Mouse (Mus musculus) urinary bladder, postnatal 36 days (tissue): ENCODE measurements around the gene Afp.

Source experiments
- DNase-seq, 2 experiments: peaks; one replicate each; pipeline ENCODE4 v3.0.0; 2022; ENCODE audit warnings: low spot score in 2 of 2, mixed read lengths in 1 of 2

Gene Afp

DNA sequence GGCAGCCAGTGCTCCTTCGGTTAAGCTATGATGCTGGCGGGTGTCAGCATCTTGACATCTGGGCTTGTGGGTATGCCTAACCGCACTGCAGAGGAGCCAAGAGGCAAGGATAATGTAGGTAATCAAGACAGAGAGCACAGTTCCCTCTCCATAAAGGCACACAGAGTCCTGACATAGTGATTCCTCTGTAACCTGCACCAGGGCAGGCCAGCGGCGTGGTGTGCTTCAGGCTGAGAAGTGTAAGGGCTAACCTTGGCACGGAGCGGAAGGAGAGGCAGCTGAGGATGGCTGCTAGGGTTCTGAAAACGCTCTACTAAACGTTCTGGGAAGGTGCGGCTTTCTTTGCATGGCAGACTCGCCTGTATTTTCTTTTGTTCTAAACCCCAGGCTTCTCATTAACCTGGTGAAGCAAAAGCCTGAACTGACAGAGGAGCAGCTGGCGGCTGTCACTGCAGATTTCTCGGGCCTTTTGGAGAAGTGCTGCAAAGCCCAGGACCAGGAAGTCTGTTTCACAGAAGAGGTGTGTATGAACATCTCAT lies 16.9 kb downstream of the Afp start:
- DNase-seq = no peak

DNA sequence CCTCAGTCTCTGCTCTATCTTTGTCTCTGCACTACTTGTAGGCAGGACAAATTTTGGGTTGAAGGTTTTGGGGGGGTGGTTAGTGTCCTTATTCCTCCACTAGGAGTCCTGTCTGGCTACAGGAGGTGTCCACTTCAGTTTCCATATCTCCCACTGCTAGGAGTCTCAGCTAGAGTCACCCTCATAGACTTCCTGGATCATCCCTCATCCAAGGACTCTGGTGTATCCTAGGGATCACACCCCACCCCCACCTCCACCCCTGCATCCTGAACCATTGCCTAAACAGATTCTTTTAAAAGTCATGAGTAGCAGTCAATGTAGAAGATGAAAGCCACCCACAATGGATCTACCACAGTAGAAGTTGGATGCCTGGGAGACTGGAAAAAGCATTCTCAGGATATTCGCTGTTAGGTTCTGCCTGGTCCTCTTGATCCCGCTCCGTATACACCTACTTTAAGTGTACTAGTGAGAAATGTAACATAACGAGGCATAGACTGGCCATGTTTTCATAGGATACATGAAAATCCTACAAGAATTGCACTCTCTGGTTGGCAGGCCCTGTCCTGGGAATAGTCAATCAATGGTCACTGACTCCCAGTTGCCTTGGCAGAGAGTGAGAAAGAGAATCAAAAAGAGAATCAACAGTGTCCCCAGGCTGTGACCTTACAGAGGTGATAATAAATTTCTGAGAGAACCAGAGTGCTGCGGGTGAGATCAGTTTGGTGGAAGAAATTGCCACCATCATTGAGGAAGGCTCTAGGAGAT lies 19.5 kb downstream of the Afp start:
- DNase-seq = no peak

DNA sequence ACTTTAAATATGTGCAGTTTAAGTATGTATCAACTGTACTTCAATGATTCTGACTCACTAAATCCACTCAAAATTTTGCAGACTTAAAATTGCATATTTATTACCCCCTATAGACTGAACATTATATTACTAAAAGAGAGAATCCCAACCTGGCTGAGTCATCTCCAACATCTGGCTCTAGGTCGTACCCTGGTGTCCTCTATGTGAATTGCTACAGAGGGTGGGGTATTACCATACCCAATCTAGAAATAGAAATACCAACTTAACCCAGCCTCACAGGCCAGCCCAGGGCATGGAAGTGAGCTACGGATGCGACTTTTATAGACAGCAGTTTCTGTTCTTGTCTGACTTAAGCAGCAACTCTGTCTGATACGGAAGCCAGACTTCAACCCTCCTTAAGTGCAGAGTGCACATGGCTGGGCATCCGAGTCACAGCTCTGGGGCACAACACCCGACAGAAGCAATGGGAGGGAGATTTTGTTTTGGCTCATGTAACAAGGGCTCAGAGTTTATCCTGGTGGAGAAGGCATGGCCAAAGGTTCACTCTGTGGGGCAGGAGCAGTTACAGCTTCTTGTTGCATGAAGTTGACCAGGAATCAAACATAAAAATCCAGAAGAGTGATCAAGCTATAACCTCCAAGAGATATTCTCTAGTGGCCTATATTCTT lies 21.9 kb downstream of the Afp start:
- DNase-seq = no peak

DNA sequence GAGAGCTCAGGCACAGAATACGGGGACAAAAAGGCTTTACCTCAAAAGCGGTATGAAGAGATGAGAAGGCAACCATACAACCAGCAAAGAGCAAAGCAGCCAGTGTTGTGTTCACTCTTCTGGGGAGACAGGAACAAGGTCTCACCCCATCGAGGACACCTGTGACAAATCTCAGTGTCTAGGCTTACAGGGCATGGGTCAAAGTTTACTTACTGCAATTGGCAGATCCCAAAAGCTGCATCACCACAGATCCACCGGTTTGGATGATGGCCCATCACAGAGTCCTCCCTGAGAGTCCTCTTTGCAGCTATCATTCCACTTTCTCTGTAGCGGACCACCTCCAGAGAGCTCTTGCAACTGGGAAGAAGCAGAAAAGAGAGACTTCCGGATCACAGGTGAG lies 25.0 kb downstream of the Afp start:
- DNase-seq = no peak

DNA sequence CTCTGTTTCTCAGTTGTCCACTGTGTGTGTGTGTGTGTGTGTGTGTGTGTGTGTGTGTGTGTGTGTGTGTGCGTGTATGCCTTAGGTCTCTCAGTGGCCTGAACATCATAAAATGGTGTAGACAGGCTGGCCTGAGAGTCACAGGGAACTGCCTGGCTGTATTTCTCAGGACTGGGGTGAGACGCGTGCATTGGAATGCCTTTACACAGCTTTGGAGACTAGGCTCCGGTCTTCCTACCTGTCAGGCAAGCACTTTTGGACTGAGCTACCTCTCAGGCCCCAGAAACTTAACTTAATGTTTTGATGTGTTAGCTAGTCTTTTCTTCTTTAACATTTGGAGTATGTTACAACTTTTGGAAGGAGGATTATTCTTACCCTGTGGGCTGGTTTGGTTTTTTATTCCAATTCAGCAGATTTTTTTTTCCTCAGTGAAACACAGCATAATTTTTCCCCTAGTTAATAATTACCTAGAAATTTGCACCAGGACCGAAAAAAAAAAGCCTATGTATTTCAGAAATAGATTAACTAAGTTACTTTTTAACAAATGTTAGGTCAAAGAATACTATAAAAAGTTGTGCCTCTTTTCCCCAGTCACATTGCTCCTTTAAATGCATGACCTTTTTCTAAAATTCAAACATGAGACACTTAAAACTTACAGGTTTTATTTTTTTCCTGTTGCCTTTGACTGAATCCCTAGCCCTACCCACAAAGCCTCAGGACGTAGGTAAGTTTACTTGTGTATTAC lies 28.0 kb downstream of the Afp start, which contains the start of gene Afm:
Gene Afm (plus strand): TSS at position 577 of the 745 bp plus-strand sequence.
- no peak for DNase-seq

DNA sequence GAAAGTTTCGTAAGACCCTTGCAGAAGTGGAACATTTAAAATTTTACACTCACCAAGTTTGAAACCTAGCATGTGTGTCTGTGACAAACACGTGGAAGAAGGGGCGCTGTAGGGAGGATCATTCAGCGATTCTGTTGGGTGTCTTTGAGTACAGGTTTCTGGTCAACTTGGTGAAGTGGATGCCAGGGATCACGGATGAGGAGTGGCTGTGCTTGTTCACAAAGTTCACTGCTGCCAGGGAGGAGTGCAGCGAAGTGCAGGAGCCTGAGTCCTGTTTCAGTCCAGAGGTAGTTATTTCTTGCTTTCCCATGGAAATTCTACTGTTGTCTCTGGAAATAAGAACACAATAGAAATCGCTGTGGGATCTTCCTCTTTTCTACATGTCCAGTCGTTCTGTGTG lies 60.7 kb downstream of the Afp start:
- DNase-seq = no peak

DNA sequence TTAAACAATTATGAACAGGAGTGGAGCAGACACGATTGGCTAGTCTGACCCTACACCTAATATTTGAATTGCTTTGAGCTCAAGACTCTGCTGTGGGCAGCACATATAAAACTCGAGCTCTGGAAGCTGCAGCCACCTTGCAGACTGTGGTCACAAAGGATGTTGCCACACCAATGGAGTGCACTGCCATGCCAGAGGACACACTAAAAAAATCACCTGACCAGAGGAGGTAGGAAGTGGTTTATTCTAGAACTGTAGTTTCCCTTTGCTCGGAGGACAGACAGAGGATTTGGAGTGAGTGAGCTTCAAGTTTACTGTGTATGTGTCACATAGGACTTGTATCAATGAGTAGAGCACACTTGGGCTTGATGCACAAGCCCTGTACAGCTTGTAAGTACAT lies 65.5 kb downstream of the Afp start:
- no peak for DNase-seq
